Mouse (Mus musculus): ENCODE measurements around the gene Hmx3.

Hmx3 gene

DNA sequence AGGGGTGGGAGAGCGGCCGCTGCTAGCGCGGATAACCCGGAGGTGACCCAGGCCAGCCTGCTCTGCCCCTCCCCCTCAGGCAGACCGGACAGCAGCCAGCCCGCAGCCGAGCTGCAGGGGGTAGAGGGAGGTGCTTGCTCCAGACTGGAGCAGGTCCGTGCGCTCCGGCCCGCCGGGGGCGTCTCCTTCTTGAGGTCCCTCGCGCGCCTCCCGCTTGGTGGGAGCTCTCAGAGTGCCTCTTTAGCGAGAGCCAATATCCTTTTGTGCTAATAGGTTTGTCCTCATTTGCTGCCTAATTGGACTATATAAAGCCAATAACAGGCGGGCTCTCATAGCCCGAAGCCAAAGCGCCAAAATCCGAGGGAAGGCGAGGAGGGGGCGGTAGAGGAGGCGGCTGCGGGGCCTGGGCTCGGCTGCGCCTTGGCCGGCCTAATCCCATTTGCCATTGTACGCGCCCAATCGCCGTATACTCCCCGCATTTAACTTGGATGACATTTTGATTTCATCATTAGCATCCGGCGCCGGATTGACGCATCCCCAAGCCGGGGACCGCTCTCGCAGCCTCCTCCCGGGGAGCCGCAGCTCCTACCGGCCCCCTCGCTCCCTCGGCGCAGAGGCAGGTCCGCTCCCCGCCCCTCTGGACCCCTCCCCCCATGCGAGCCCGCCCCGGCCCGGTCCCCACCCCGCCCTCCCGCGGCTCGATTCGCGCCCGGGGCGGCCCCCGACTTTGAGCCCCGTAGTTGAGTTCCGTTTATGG lies at the start of gene Hmx3:
Gene Hmx3 (plus strand): TSS at position 753 of the 757 bp plus-strand sequence.
- no peak for DNase-seq

DNA sequence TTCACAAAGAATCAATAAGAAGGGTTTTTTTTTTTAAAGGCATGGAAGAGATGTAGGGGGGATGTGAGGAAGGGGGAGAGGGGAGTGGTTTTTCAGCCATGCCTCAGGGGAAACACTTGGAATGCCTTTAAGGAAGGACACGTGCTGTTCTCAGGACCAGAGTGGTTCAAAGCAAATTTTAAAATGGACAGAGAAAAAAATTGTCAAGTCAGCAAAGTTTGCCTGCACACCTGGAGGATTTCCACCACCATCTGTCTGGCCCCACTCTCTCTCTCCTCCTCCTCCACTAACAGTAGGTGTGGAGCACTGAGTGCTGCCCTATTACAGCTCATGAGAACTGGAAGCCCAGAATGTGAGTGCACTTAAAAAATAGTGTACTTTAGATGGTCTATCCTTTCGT lies 38.9 kb upstream of the Hmx3 start:
- no peak for DNase-seq

GRCm38 (mm10) chr7:131539979-131540378 lies 2.7 kb upstream of the Hmx3 start:
- peak; percentile 76 for DNase-seq

DNA sequence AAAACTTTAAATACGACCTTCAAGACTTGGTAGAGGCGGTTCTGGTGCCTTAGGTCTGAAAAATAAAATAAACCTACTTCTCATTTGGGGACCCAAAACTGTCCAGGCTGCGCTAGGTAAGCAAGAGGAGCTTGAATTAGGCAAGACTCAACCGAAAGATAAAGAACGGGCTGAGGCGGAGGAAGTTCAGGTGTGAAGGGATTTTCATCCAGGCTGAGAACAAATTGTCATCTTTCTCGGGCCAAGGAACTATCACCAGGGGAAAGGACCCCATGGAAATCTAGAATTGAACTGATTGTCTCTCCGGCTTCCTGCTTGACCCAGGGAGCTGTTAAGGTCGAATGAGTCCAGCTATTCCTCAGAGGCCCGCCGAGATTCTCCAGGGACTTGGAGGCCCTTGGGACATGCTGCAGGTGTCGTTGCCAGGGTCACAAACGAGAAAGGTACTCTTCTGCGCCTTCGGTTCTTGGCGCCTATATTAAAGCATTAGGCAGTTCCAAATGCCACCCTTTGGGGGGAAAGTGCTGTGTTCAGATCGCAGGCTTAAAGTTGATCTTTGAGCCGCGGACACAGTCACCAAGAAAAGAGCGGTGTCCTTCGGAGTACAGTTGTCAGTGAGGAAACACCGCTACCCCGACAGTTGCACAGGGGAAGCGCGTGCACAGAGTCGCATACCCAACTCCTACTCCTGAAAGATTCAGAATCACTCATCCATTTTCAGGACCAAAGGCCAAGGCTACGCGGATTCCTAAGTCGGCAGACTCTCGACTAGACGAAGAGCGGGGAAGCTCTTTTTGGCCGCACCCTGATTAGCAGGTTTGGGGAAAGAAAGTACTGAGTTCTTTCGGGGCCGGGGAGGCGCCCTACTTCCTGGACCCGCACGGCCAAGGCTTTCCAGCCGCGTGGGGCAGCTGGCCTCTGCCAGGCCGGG lies 1.2 kb upstream of the Hmx3 start:
- DNase-seq, result no peak

GRCm38 (mm10) chr7:131542872-131543622 lies 380 bp downstream of the Hmx3 start:
- DNase-seq, result no peak

GRCm38 (mm10) chr7:131543623-131544481 lies 1.2 kb downstream of the Hmx3 start:
- DNase-seq, result no peak

- DNase-seq, result no peak
These were observed 2.2 kb downstream of the Hmx3 start for GRCm38 (mm10) chr7:131544871-131545270.

DNA sequence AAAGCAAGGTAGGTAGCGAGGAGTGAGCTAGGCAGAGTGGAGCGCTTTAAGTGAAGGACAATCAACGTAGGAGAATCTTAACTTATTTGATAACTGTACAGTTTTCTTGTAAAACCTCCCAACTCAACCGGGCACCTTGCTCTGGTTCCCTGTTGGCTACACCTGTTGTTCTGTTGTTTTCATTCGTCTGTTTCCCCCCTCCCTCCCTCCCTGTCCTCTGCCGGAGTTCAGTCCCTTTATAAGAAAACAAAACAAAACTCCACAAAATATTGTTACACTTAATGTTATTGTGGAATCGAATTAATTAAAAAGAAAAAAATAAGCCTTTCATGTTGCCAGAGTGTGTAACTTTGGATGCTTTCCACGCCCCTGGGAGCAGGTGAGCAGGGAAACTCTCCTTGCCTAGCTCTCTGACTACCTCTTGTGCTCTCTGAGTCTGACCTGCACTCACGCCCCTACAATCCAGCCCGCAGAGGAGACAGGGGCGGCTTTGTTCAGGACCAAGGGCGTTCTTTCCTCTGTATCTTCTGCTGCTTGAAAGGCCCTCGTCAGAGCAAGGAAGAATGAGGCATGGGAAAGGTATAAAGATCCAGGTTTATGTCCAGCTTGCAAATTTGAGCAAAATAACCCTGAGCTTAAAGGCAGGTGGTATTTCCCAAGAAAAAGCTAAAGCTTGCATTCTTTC lies 3.2 kb downstream of the Hmx3 start:
- no peak for DNase-seq

DNA sequence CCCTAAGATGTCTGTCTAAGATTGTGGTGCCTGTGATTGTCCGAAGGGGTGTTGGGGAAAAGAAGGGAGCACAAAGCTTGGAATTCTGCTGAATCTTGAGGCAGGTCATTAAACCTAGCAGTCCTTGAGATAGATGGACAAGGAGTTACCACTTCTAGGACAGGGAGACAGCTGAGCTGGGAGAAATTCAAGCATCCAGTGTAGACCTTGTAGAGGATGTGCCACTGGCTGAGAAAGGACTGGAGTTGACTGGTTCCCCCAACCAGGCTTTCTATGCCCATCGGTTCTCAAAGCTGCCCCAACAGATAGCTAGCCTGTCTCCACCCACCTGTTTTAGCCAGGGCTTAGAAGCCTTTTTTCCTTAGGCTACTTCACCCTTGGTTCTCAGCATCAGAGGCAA lies 3.8 kb downstream of the Hmx3 start:
- DNase-seq, result no peak

DNA sequence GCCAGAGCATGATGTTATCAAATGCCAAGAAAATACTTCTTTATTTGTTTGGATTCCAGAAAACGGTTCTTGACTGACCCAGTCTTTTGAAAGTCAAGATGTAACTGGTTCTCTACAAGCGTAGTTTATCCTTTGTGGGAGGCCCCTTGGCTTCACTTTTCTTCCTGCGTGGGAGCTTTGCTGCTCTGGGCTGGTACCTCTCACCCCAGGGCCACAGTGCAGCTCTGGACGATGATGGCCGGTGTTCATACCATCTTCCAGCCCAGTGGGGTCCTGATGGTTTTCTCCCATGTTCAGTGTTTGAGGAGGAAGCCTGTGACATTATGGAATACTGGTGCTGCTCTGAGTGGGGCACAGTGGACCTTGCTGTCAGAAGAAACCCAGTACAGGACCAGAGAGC lies 4.8 kb downstream of the Hmx3 start:
- no peak for DNase-seq

DNA sequence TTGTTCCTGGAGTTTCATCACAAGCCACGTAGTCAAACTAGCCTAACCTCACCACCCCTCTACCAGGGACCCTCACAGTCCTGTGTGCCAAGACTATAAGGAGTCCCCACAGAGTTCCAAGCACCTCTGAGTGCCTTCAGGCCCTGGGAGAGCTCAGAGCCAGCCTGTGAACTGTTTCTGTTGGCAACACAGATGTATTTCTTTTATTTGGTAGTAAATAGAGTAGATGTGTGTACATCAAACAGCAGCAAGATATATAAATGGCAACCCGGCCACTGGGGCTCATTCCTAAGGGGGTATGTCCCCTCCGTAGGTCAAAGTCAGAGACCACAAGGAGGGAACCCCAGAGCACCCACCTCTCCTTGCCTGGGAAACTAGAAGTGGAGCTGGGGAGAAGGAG lies 5.8 kb downstream of the Hmx3 start, which contains the start of gene Hmx2:
Gene Hmx2 (plus strand): TSS at position 301 of the 400 bp plus-strand sequence.
- no peak for DNase-seq

DNA sequence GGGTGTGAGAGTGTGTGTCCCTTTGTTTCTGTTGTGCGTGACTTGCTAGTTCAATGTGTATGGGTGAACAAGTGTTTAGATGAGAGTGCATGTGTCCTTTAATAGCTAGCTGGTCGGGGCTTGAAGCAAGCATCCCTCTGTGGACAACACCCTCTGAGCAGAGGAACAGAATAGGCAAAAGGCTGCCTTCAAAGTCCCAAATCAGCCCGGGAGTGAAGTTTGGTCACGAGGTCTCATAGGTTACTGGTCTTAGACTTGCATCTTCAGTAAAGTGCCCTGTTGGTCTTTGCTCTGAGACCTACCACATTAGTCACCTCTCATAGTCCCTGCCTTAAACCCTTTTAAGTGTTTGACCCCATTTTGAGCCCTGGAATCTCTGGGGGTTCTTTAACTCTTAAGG lies 8.8 kb downstream of the Hmx3 start:
- no peak for DNase-seq

DNA sequence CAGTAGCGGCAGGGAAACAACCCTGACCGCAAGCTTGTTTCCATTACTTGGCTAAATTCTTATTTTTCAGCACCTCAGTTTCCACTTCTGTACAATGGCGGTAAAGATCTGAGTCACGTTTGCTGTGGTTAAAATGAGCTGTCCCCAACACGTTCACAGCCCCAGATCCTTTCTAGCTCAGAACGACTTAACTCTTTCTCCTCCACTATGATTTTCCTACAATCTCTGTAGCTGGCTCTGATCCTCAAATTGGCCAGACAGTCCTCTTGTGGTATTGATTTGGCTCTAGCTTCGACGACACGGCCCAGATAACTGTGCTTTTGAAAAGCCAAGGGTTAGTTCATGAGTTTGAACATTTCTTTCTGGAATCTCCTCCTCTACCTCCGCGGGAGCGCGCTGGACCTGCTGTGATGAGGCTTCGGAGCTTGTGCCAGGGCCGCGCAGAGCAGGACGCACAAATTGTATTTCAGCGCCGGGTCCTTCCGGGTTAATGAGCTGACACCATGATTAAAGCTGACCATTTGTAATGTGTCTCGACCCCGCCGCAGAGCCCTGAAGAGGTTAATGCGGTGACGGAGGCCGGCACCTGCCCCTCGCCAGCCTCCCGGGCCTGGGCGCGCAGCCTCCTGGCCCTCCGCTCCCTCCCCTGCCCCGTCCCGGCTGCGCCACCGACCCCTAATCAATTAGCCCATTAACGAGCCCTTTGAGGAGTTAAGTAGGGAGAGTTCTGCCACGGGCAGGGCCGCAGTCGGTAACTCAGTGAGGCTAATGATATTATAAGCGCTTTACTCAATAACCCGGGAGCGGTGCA lies 9.5 kb downstream of the Hmx3 start:
- no peak for DNase-seq

DNA sequence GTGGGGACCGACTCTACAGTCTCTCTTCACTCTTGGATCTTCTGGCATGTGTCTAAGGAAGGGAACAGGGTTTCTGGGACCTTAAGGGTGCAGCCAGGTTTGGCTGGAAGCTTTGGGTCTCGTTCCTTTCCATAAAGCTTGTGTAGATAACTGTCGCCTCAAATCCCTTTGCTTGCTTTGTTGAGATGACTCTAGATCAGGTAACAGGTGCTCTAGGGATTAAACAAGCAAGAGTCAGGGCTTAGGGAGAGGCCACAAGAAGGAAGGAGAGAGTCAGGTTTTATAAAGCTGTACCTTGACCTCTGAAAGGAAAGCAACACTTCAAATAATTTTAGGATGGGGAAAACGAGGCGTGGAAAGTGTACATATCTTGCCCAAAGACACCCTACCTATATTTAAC lies 10.1 kb downstream of the Hmx3 start:
- no peak for DNase-seq

- peak; percentile 52 for DNase-seq
These were observed 11.1 kb downstream of the Hmx3 start for GRCm38 (mm10) chr7:131553771-131554175.

- DNase-seq, result no peak
These were observed 11.9 kb downstream of the Hmx3 start for GRCm38 (mm10) chr7:131554341-131555180.

- DNase-seq, result peak; percentile 38
These were observed 12.8 kb downstream of the Hmx3 start for GRCm38 (mm10) chr7:131555301-131556081.

DNA sequence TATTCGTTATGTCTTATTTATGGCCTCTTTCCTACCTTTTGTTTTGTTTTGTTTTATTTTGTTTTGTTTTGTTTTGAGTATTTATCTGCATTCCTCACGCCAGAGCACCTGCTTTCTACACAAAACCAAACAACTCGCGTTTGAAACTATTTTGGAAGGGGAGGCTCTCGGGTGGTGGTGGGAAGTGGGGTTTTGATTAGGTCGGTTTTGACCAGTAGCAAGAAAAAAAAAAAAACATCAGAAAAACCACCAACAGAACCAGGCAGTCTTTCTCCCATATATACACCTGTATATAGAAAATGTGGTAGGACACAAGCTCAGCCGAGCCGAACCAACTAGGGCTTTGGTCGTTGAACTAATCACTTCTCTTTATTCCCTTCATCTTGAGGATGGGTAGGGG lies 13.4 kb downstream of the Hmx3 start:
- no peak for DNase-seq

Measured in thymus, postnatal 25 days (tissue).